Mouse (Mus musculus) heart, adult 2 months (tissue): ENCODE measurements around the gene Mrps15. TPM values are rescaled to one million over a fixed set of nuclear protein-coding genes. Genes with fewer than 3 reads are reported as not detected.
A peak's percentile ranks its signal among the peaks of the same experiment; 100 is the strongest.

ENCODE experiments used
- DNase-seq, 2 experiments: peaks; one replicate each; pipeline ENCODE4 v3.0.0; 2021
- H3K27ac ChIP-seq: fragments of 200-600 bp; 2 replicates; pipeline ENCODE4 v1.8.1; 2022
- H3K27me3 ChIP-seq: fragments of 200-500 bp; 2 replicates; pipeline ENCODE4 v1.6.1; 2012; ENCODE audit warnings: mild to moderate bottlenecking, low read length, inconsistent platforms, mixed read lengths; ENCODE audit not compliant: control insufficient read depth, insufficient read depth
- H3K36me3 ChIP-seq: fragments of 200-500 bp; 2 replicates; pipeline ENCODE4 v1.6.1; 2012; ENCODE audit warnings: low read length, inconsistent platforms; ENCODE audit not compliant: control insufficient read depth, insufficient read depth
- H3K4me1 ChIP-seq: fragments of 200-500 bp; 2 replicates; pipeline ENCODE4 v1.6.1; 2011; ENCODE audit warnings: low read length; ENCODE audit not compliant: control insufficient read depth, insufficient read depth
- H3K4me3 ChIP-seq: fragments of 200-600 bp; 2 replicates; pipeline ENCODE4 v1.8.1; 2022
- H3K79me2 ChIP-seq: fragments of 200-500 bp; replicated peaks from 2 replicates; pipeline ENCODE4 v1.6.1; 2012; ENCODE audit warnings: mild to moderate bottlenecking, inconsistent platforms, low read length, moderate library complexity, mixed read lengths; ENCODE audit not compliant: control insufficient read depth, insufficient read depth
- H3K9ac ChIP-seq: fragments of 200-500 bp; 2 replicates; pipeline ENCODE4 v1.6.1; 2012; ENCODE audit warnings: low read depth, mild to moderate bottlenecking, control low read depth, inconsistent platforms, low read length, mixed read lengths
- CTCF ChIP-seq: fragments of 200-600 bp; IDR thresholded peaks from 2 replicates; pipeline ENCODE4 v1.8.1; 2022; ENCODE audit warnings: antibody characterized with exemption, mild to moderate bottlenecking, moderate library complexity
- EP300 ChIP-seq: fragments of 200-500 bp; IDR thresholded peaks from 2 replicates; pipeline ENCODE4 v1.6.1; 2011; ENCODE audit warnings: low read depth, low read length, control low read depth; ENCODE audit not compliant: insufficient read depth
- POLR2A ChIP-seq: fragments of 200-500 bp; IDR thresholded peaks from 2 replicates; pipeline ENCODE4 v1.6.1; 2011; ENCODE audit warnings: mild to moderate bottlenecking, low read depth, low read length, control low read depth; ENCODE audit not compliant: insufficient read depth
- WGBS: fragments of 180-500 bp; shearing (Covaris S2); methylation state at CpG from one replicate; pipeline ENCODE4 v1.1.7; 2018; 5-methylcytosine and 5-hydroxymethylcytosine counted together
- intact Hi-C: fragments of 180-260 bp; cut with DNase I; formaldehyde crosslinking; loops from one replicate; pipeline ENCODE4 v1.15.1; 2025
- polyA plus RNA-seq: library from polyadenylated mRNA; depleted of rRNA; stranded (reverse); fragments of >200 nt; gene quantifications from 2 replicates; pipeline ENCODE4 v1.2.3, GENCODE M21; 2012
- total RNA-seq, 2 experiments: library from RNA; stranded (reverse); gene quantifications; 2 replicates each; pipeline ENCODE4 v1.2.3; 2021

Mrps15 gene
- total and polyA plus RNA-seq, 3 experiments, result 40.4 to 78.1 (median 74.9) TPM

DNA sequence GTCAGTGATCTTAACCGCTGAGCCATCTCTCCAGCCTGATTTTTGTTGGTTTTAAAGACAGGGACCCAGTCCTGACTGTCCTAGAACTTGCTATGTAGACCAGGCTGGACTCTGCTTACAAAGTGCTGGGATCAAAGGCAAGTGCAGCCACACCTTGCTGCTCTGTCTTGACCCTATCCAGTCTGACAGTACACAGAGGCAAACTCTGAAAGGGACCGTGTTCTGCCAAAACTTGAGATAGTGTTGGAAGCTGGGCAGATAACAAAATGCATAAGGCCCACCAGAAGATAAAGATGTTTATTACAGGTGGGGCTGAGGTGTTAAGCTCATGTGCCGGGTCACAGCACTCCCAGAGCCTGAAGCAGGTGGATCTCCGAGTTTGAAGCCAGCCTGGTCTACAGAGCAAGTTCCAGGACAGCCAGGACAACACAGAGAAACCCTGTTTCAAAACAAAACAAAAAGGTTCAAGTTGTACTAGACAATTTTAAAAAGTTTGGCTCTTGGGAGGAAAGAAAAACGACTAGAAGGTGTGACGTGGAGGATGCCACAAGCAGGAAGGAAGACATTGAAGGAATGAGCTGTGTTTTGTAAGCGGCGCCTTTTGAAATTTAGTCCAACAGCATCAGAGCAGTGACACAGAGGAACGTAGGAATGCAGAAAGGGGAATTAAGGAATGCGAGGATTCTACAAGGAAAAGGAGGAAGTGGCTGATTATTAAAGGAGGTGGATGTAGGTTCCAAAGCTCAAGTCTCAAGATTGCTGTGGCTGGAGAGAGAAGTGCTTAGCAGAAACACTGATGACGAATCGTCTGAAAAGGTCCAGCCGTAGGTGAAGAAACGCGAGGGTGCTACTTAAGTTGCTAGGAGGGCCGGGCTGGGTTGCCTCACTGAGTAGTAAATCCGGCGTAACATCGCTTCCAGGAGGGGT lies 10.7 kb downstream of the Mrps15 start:
- Histone ChIP-seq H3K4me1 (peaks cover 2% of the 10 kb centered on the region; the same call in 1 of the 2 replicates), H3K9ac (peak overlapping the region; percentile 14; the same call in 1 of the 2 replicates), H3K27me3 (no peaks in the 10 kb centered on the region), H3K79me2 (no peaks in the 10 kb centered on the region), H3K4me3 (peak overlapping the region; percentile 62), H3K27ac (no peak overlapping the region), H3K36me3 (no peaks in the 10 kb centered on the region)
- intact Hi-C loops, result no loop called here
- no peak for DNase-seq
- WGBS, result 11% methylated on average over 19 of the region's 19 CpGs
- no peak for TF ChIP-seq POLR2A
- no peak for TF ChIP-seq CTCF
- TF ChIP-seq EP300, result no peak

DNA sequence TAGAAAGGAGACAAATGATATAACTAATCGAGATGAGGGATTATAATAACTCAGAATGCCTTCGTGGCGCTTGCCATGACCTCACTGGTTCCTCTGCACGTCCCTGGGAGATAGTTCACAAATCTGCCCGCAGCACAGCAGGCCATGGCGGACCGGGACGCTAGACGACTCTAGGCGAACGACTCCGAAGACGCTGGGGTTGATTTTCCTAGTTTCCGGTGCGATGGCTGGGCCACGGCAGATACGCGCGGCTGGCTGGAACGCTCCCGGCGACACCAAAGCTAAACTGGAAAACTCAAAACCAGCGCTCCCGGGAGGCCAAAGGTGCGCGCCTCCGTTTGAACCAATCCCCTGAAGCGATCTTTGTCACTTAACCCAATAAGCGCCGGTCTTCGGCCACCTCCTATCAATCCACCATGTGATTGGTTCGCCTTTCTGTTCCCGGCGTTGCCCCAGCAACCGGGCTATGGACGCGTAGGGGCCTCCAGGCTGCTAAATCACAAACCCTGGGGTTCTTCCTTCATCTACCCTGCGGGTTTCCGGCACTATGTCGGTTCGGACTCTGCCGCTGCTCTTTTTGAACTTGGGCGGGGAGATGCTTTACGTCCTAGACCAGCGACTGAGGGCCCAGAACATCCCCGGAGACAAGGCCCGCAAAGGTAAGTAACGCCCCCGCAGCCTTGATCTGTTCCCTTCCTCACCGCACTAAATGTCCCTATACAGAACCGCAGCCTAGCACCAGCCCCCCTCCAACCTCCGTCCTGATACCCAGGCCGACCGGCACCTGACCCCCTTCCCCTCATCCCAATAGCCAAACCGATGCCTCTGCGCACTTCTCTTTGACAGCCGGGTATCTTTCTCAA lies 11.6 kb downstream of the Mrps15 start, which contains the start of gene Oscp1:
TSS of gene Oscp1 (plus strand) at position 432 of the 863 bp plus-strand sequence.
- Histone ChIP-seq H3K27me3 (no peaks in the 10 kb centered on the region), H3K4me1 (peaks cover 2% of the 10 kb centered on the region; the same call in 1 of the 2 replicates), H3K9ac (peak within 1 kb of the TSS; percentile 33), H3K27ac (no peak within 1 kb of the TSS), H3K4me3 (peak within 1 kb of the TSS; percentile 62), H3K36me3 (no peaks in the 10 kb centered on the region), H3K79me2 (no peaks in the 10 kb centered on the region)
- TF ChIP-seq CTCF (no peak), POLR2A (0 out of 2 replicates have a peak, but pooled peaks have one; percentile 23), EP300 (no peak)
- peak; percentile 87 to 91 for DNase-seq
- 2% methylated on average over 57 of the region's 57 CpGs for WGBS
- intact Hi-C loops, result no loop called here

DNA sequence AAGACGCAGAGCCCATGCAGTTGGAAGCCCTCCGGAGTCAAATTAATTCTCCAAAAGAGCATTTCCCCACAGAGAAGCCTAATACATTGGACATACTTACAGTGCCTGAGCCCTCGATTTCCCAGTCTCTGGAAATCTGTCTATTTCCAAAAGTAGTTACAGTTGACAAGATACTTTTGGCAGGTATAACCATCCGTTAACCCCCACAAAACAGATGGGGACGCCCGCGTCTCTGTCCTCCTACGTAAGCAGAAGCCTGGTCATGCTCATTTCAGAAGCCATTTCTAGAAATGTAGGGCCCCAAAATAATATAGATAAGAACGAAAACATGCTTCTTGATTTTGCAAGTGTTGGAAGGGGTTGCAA lies 12.3 kb downstream of the Mrps15 start:
- peaks cover 2% of the 10 kb centered on the region; the same call in 1 of the 2 replicates for H3K4me1 ChIP-seq
- H3K27ac ChIP-seq, result no peak overlapping the region
- peak overlapping the region; percentile 62; the same call in 1 of the 2 replicates for H3K4me3 ChIP-seq
- no peaks in the 10 kb centered on the region for H3K79me2 ChIP-seq
- H3K36me3 ChIP-seq, result no peaks in the 10 kb centered on the region
- whole genome bisulfite sequencing, result 49% methylated on average over 9 of the region's 9 CpGs
- H3K27me3 ChIP-seq, result no peaks in the 10 kb centered on the region
- intact Hi-C loops, result no loop called here
- no peak for DNase-seq
- H3K9ac ChIP-seq, result no peak overlapping the region; the same call in 1 of the 2 replicates
- TF ChIP-seq EP300 (no peak), POLR2A (no peak), CTCF (no peak)

DNA sequence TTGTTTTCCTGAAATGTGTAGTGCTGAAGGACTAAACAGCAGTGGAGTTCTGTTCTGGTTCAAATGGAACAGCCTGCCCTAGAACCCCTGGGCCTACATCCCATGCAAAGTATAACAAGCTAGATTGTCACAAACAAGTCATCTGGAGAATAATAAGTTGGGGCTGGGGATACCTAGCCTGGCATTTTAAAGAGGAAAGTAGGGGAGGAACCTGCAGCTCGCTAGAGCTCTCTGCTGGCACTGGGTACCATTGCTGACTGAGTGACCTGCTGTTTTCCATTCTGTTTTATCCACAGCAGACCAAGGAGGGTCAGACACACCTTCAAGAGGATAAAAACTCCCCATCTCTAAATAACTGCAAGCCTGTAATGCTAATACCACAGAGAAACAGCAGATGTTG lies 16.1 kb downstream of the Mrps15 start:
- Histone ChIP-seq H3K79me2 (no peaks in the 10 kb centered on the region), H3K4me3 (no peak overlapping the region), H3K4me1 (peaks cover 2% of the 10 kb centered on the region), H3K36me3 (no peaks in the 10 kb centered on the region), H3K9ac (no peak overlapping the region), H3K27me3 (no peaks in the 10 kb centered on the region), H3K27ac (no peak overlapping the region)
- no peak for DNase-seq
- peak; percentile 59 for TF ChIP-seq CTCF
- no peak for TF ChIP-seq POLR2A
- intact Hi-C loops, result no loop called here
- WGBS, result 57% methylated on average over 1 of the region's 1 CpGs

DNA sequence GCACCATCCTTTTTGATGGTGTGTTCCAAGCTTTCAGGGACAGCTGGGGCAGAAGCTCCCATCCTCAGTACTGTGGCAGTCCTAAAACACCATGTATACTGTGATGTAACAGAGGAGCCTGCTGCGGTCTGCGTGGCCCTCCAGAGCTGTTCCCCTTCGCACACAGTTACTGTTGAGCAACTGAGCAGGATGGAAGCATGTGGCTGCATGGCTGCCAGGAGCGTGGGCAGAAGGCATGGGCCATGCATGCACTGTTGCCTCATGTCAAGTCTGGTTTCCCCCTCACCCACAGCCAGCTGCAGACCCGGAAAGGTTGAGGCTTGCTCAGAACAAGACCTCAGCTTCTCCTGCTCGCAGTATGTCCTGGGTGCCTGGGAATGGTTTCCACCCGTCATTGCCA lies 18.5 kb downstream of the Mrps15 start:
- Histone ChIP-seq H3K27ac (no peak overlapping the region), H3K4me1 (peaks cover 1% of the 10 kb centered on the region), H3K36me3 (no peaks in the 10 kb centered on the region), H3K79me2 (no peaks in the 10 kb centered on the region), H3K27me3 (no peaks in the 10 kb centered on the region), H3K4me3 (no peak overlapping the region), H3K9ac (no peak overlapping the region)
- 83% methylated on average over 7 of the region's 7 CpGs for WGBS
- no peak for TF ChIP-seq EP300
- TF ChIP-seq CTCF, result no peak
- no peak for TF ChIP-seq POLR2A
- peak in 1 of 2 experiments; percentile 30 for DNase-seq
- intact Hi-C loops, result no loop called here
